In genomic region chr13:112771447-112772208, GRCm38 (mm10) we compare ENCODE assay signal across 7 mouse cellular contexts. TPM values are rescaled to one million over a fixed set of nuclear protein-coding genes. Genes with fewer than 3 reads are reported as not detected.
DNase-seq lines count a peak whose midpoint lies in the region; ATAC-seq and TF ChIP-seq lines count a peak whose summit lies in the region.

No protein-coding gene starts in this region.

- no peaks in the 10 kb centered on the region for H3K36me3 ChIP-seq in neural tube, embryonic 13.5 days

- H3K27me3 ChIP-seq in neural tube, embryonic 13.5 days: no peaks in the 10 kb centered on the region

- H3K9ac ChIP-seq in neural tube, embryonic 13.5 days: peak overlapping the region; percentile 22; the same call in 1 of the 2 replicates

- no peak for ATAC-seq in neural tube, embryonic 13.5 days (ENCODE audit: low read depth)

- H3K9me3 ChIP-seq in neural tube, embryonic 13.5 days: peaks cover 14% of the 10 kb centered on the region

- TF ChIP-seq CTCF in embryonic fibroblast, embryonic 13.5 days (IDR thresholded peaks at IDR 0.05; ENCODE audit: borderline replicate concordance, insufficient read depth, low read length): no peak

- DNase-seq in neural tube, embryonic 10.5 days (ENCODE audit: extremely low spot score, low spot score): no peak
- peak; percentile 75 for DNase-seq in kidney, adult 9 months
- DNase-seq in right cerebral cortex, postnatal 36 days (ENCODE audit: low spot score in 2 of 2): no peak
- DNase-seq in urinary bladder, postnatal 14 days (ENCODE audit: low spot score): no peak
- DNase-seq in urinary bladder, adult 2 months (ENCODE audit: low spot score): no peak

- no peak overlapping the region; the same call in 1 of the 2 replicates for H3K4me2 ChIP-seq in neural tube, embryonic 13.5 days

- 0 out of 2 replicates have a peak, but pooled peaks have one; percentile 32 for TF ChIP-seq POLR2A in embryonic fibroblast, embryonic 13.5 days (IDR thresholded peaks at IDR 0.05; ENCODE audit: low read depth, low read length)

- WGBS in neural tube, embryonic 13.5 days: 44% methylated on average over 15 of the region's 15 CpGs

- H3K27ac ChIP-seq in neural tube, embryonic 13.5 days (replicated peaks): no peak overlapping the region
- H3K27ac ChIP-seq in embryonic fibroblast, embryonic 13.5 days (ENCODE audit: insufficient read depth, low read length): peak overlapping the region; percentile 99

- H3K4me1 ChIP-seq in neural tube, embryonic 13.5 days (replicated peaks): peaks cover 27% of the 10 kb centered on the region
- H3K4me1 ChIP-seq in embryonic fibroblast, embryonic 13.5 days (ENCODE audit: control insufficient read depth, insufficient read depth, low read length): peaks cover 7% of the 10 kb centered on the region; the same call in 1 of the 2 replicates

- no peak overlapping the region for H3K4me3 ChIP-seq in neural tube, embryonic 13.5 days
- H3K4me3 ChIP-seq in embryonic fibroblast, embryonic 13.5 days (ENCODE audit: insufficient read depth, low read length): no peak overlapping the region

RNA-seq across cellular contexts. Expression of gene Plpp1, which starts 29.0 kb away (rescaled TPM):
- 49.3 and 52.7 TPM in 2 replicates for polyA plus RNA-seq in neural tube, embryonic 13.5 days (2015; fragmentation: Nextera tagmentation; extraction: Ambion mirVana)
- 175 and 205 TPM in 2 replicates for polyA plus RNA-seq in embryonic fibroblast, embryonic 13.5 days (2011; ENCODE audit: insufficient read length, low read depth, missing spikeins)
- polyA plus RNA-seq in urinary bladder, adult 2 months (2012; rRNA removed): 139 and 141 TPM in 2 replicates
